Mouse (Mus musculus) embryo, embryonic 11.5 days (tissue): ENCODE data around the gene Olfr125.

Experiments
- DNase-seq: peaks from one replicate; pipeline ENCODE4 v3.0.0-alpha.2; 2012; ENCODE audit warnings: low read depth, low spot score

Gene Olfr125

GRCm38 (mm10) chr17:37832649-37833048 lies at the start of gene Olfr125:
Gene Olfr125 (plus strand): TSS chr17:37832949.
- DNase-seq: no peak

DNA sequence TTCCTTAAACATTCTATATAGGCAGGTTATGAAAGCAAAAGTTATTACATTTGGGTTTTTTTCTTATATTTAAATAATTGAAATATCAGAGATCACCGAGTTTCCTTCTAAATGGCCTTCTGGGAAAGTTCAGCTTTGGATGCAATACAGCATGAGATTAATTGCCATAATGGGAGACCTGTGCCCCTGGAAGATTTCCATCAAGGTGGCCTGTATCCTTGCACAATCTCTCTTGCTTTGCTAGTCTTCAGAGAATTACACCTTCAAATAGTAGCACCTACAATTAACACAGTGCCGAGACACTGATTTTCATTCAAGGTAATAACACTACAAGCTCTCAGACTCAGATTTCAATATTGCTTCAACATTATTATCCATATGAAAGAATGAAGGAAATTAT lies 39.5 kb upstream of the Olfr125 start, which contains the start of gene Olfr123:
Olfr123 (plus strand) TSS at position 301 of the 400 bp plus-strand sequence.
- DNase-seq: no peak

DNA sequence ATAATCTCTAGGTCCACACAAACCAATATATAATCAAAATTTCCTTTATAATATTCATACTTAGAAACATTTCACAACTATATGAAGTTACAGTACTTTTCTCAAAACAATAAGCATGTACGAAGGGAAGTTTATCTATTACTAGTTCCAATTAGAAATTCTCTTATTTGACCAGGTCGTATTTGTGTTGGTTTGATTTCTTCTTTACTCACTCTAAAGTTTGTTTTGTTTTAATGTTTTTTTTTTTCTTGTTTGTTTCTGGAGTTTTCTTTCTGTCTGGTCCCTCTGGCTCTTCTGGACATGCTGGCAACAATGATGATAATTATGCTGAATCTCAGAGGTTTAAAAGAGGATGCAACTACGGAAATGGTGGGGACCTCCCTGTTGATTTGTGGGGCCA lies 33.2 kb upstream of the Olfr125 start, which contains the start of gene Olfr124:
Olfr124 (plus strand) TSS at position 301 of the 400 bp plus-strand sequence.
- no peak for DNase-seq

GRCm38 (mm10) chr17:37847183-37847582 lies 14.4 kb downstream of the Olfr125 start, which contains the start of gene Olfr126:
Gene Olfr126 (plus strand): TSS chr17:37847483.
- DNase-seq: no peak

DNA sequence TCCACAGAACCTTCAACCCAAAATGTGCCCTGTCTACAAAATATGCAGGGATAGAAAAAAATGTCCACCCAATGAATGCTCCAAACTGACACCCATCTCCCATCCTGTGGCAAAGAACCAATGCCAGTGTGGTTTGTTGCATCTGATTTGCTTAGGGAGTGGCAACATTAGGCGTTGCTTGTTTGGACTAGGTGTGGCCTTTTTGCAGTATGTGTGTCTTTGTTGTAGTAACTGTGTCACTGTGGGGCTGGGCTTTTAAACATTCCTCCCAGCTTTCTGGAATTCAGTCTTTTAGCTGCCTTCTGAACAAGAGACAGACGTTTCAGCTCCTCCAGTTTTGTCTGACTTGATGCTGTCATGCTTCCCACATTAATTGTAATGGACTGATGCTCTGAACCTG lies 31.2 kb downstream of the Olfr125 start:
- no peak for DNase-seq

DNA sequence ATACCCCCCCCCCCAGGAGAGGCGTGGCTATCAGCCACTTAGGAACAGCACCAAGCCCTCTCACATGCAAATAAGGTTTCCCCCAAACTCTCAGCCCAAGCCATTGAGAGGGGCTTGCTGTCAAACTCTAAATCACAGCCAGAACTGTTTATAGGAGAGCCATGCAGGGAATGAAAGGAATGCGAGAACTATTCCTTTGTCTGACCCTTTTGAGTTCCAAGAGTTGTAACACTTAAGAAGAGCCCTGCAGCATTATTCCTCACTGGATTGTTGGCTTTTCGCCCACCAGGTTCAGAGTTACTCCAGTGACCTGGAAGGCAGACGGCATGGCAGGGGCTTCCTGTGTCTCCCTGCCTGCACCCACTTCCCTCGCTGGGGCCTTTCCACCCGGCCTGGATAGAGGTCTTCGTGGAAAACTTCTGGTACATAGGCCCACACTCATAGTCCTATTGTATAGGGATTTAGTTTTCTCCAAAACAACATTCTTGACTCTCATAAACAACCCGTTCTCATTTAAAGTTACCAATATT lies 37.0 kb downstream of the Olfr125 start:
- DNase-seq: no peak

DNA sequence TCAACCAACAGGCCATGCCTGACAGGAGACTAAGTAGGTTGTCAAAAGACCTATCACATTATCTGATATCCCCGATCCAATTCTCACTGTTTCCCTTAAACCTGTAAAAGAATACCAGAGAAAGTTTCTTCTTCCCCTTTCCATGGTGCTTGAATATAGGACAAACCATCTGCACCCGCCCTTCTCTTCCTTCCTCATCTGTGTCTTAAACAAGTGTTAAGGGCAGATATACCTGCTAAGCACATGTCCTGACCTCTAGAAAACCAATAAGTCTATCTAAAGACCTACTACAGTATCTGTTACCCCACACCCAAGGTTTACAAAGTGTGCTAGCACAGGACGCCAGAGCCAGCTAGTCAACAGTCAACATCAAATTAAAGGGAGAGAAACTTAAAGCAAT lies 41.1 kb downstream of the Olfr125 start:
- no peak for DNase-seq
